Mouse (Mus musculus): ENCODE measurements around the gene Mei4. TPM values are rescaled to one million over a fixed set of nuclear protein-coding genes. Genes with fewer than 3 reads are reported as not detected.

Gene Mei4
- polyA plus RNA-seq (2016; fragmentation: Nextera tagmentation; extraction: Ambion mirVana) = 0.77 and 1.1 TPM in 2 replicates

- H3K36me3 ChIP-seq (replicated peaks) = no peaks in the 10 kb centered on the region
- H3K27ac ChIP-seq = no peak within 1 kb of the TSS
- H3K4me2 ChIP-seq = peak within 1 kb of the TSS; percentile 69
- peaks cover 7% of the 10 kb centered on the region for H3K27me3 ChIP-seq
- peaks cover 4% of the 10 kb centered on the region; the same call in 1 of the 2 replicates for H3K4me1 ChIP-seq
- peak; percentile 98 for ATAC-seq (ENCODE audit: low FRiP score)
- H3K9me3 ChIP-seq = no peaks in the 10 kb centered on the region
- peak within 1 kb of the TSS; percentile 47 for H3K9ac ChIP-seq
- WGBS = 4% methylated on average over 32 of the region's 32 CpGs
- H3K4me3 ChIP-seq (replicated peaks) = peak within 1 kb of the TSS; percentile 54
Measured at GRCm38 (mm10) chr9:81863181-81863887, at the start of gene Mei4. Mei4 (plus strand) TSS chr9:81863670.

GRCm38 (mm10) chr9:81819715-81820373 lies 43.6 kb upstream of the Mei4 start:
- no peak overlapping the region for H3K4me3 ChIP-seq (replicated peaks)
- no peaks in the 10 kb centered on the region for H3K4me1 ChIP-seq
- no peaks in the 10 kb centered on the region for H3K27me3 ChIP-seq
- no peak overlapping the region for H3K4me2 ChIP-seq
- no peak overlapping the region for H3K9ac ChIP-seq
- no peaks in the 10 kb centered on the region for H3K9me3 ChIP-seq
- no peak overlapping the region for H3K27ac ChIP-seq
- no peak for ATAC-seq (ENCODE audit: low FRiP score)
- H3K36me3 ChIP-seq (replicated peaks) = no peaks in the 10 kb centered on the region
- WGBS = 88% methylated on average over 1 of the region's 1 CpGs

GRCm38 (mm10) chr9:81827560-81827959 lies 35.9 kb upstream of the Mei4 start:
- H3K9ac ChIP-seq = no peak overlapping the region
- no peaks in the 10 kb centered on the region for H3K4me1 ChIP-seq
- 93% methylated on average over 2 of the region's 2 CpGs for WGBS
- no peak overlapping the region for H3K27ac ChIP-seq
- no peak overlapping the region for H3K4me2 ChIP-seq
- H3K9me3 ChIP-seq = no peaks in the 10 kb centered on the region
- H3K27me3 ChIP-seq = no peaks in the 10 kb centered on the region
- H3K36me3 ChIP-seq (replicated peaks) = no peaks in the 10 kb centered on the region
- no peak overlapping the region for H3K4me3 ChIP-seq (replicated peaks)
- ATAC-seq (ENCODE audit: low FRiP score) = no peak

- ATAC-seq (ENCODE audit: low FRiP score) = no peak
- Histone ChIP-seq H3K27ac (no peak overlapping the region), H3K9me3 (no peaks in the 10 kb centered on the region), H3K9ac (no peak overlapping the region), H3K4me3 (replicated peaks) (no peak overlapping the region), H3K4me2 (no peak overlapping the region), H3K36me3 (replicated peaks) (no peaks in the 10 kb centered on the region), H3K27me3 (no peaks in the 10 kb centered on the region), H3K4me1 (no peaks in the 10 kb centered on the region)
Measured at GRCm38 (mm10) chr9:81834056-81834455, 29.4 kb upstream of the Mei4 start.

GRCm38 (mm10) chr9:81858861-81859260 lies 4.6 kb upstream of the Mei4 start:
- ATAC-seq (ENCODE audit: low FRiP score) = no peak
- Histone ChIP-seq H3K4me3 (replicated peaks) (no peak overlapping the region), H3K27ac (no peak overlapping the region), H3K4me2 (no peak overlapping the region), H3K4me1 (peaks cover 3% of the 10 kb centered on the region; the same call in 1 of the 2 replicates), H3K36me3 (replicated peaks) (no peaks in the 10 kb centered on the region), H3K9ac (no peak overlapping the region), H3K27me3 (peaks cover 7% of the 10 kb centered on the region), H3K9me3 (no peaks in the 10 kb centered on the region)
- 36% methylated on average over 1 of the region's 1 CpGs for WGBS

- Histone ChIP-seq H3K27me3 (peaks cover 7% of the 10 kb centered on the region), H3K9me3 (no peaks in the 10 kb centered on the region), H3K4me1 (peaks cover 4% of the 10 kb centered on the region; the same call in 1 of the 2 replicates), H3K9ac (peak overlapping the region; percentile 47), H3K4me2 (peak overlapping the region; percentile 69), H3K27ac (no peak overlapping the region), H3K4me3 (replicated peaks) (peak overlapping the region; percentile 54), H3K36me3 (replicated peaks) (no peaks in the 10 kb centered on the region)
- WGBS = 26% methylated on average over 13 of the region's 13 CpGs
- ATAC-seq (ENCODE audit: low FRiP score) = no peak
Measured at GRCm38 (mm10) chr9:81863888-81864234, 391 bp downstream of the Mei4 start.

- Histone ChIP-seq H3K4me2 (no peak overlapping the region), H3K36me3 (replicated peaks) (no peaks in the 10 kb centered on the region), H3K4me1 (peaks cover 4% of the 10 kb centered on the region; the same call in 1 of the 2 replicates), H3K27me3 (peaks cover 7% of the 10 kb centered on the region), H3K27ac (no peak overlapping the region), H3K9ac (no peak overlapping the region), H3K4me3 (replicated peaks) (no peak overlapping the region), H3K9me3 (no peaks in the 10 kb centered on the region)
- WGBS = 80% methylated on average over 2 of the region's 2 CpGs
- no peak for ATAC-seq (ENCODE audit: low FRiP score)
Measured at GRCm38 (mm10) chr9:81866032-81866431, 2.6 kb downstream of the Mei4 start.

GRCm38 (mm10) chr9:81921456-81921855 lies 58.0 kb downstream of the Mei4 start:
- H3K4me1 ChIP-seq = no peaks in the 10 kb centered on the region
- H3K36me3 ChIP-seq (replicated peaks) = no peaks in the 10 kb centered on the region
- no peaks in the 10 kb centered on the region for H3K9me3 ChIP-seq
- H3K4me2 ChIP-seq = no peak overlapping the region
- no peaks in the 10 kb centered on the region for H3K27me3 ChIP-seq
- 81% methylated on average over 1 of the region's 1 CpGs for WGBS
- no peak for ATAC-seq (ENCODE audit: low FRiP score)
- H3K9ac ChIP-seq = no peak overlapping the region
- H3K27ac ChIP-seq = no peak overlapping the region
- no peak overlapping the region for H3K4me3 ChIP-seq (replicated peaks)

GRCm38 (mm10) chr9:81924744-81925143 lies 61.3 kb downstream of the Mei4 start:
- no peaks in the 10 kb centered on the region for H3K27me3 ChIP-seq
- no peak overlapping the region for H3K27ac ChIP-seq
- H3K4me1 ChIP-seq = no peaks in the 10 kb centered on the region
- H3K9me3 ChIP-seq = no peaks in the 10 kb centered on the region
- H3K4me3 ChIP-seq (replicated peaks) = no peak overlapping the region
- H3K4me2 ChIP-seq = no peak overlapping the region
- no peaks in the 10 kb centered on the region for H3K36me3 ChIP-seq (replicated peaks)
- no peak overlapping the region for H3K9ac ChIP-seq
- ATAC-seq (ENCODE audit: low FRiP score) = no peak

GRCm38 (mm10) chr9:81940533-81940932 lies 77.1 kb downstream of the Mei4 start:
- H3K36me3 ChIP-seq (replicated peaks) = no peaks in the 10 kb centered on the region
- no peaks in the 10 kb centered on the region for H3K4me1 ChIP-seq
- H3K27ac ChIP-seq = no peak overlapping the region
- ATAC-seq (ENCODE audit: low FRiP score) = no peak
- H3K4me2 ChIP-seq = no peak overlapping the region
- WGBS = 91% methylated on average over 4 of the region's 4 CpGs
- H3K27me3 ChIP-seq = no peaks in the 10 kb centered on the region
- no peak overlapping the region for H3K9ac ChIP-seq
- H3K4me3 ChIP-seq (replicated peaks) = no peak overlapping the region
- H3K9me3 ChIP-seq = no peaks in the 10 kb centered on the region

- H3K9ac ChIP-seq = no peak overlapping the region
- H3K36me3 ChIP-seq (replicated peaks) = no peaks in the 10 kb centered on the region
- no peak overlapping the region for H3K4me2 ChIP-seq
- H3K4me1 ChIP-seq = no peaks in the 10 kb centered on the region
- H3K9me3 ChIP-seq = no peaks in the 10 kb centered on the region
- ATAC-seq (ENCODE audit: low FRiP score) = no peak
- H3K4me3 ChIP-seq (replicated peaks) = no peak overlapping the region
- WGBS = 87% methylated on average over 6 of the region's 6 CpGs
- H3K27ac ChIP-seq = no peak overlapping the region
- no peaks in the 10 kb centered on the region for H3K27me3 ChIP-seq
Measured at GRCm38 (mm10) chr9:81945624-81946023, 82.2 kb downstream of the Mei4 start.

- Histone ChIP-seq H3K9ac (no peak overlapping the region), H3K27me3 (no peaks in the 10 kb centered on the region), H3K4me1 (no peaks in the 10 kb centered on the region), H3K4me3 (replicated peaks) (no peak overlapping the region), H3K9me3 (no peaks in the 10 kb centered on the region), H3K4me2 (no peak overlapping the region), H3K36me3 (replicated peaks) (no peaks in the 10 kb centered on the region), H3K27ac (no peak overlapping the region)
- WGBS = 87% methylated on average over 3 of the region's 3 CpGs
- ATAC-seq (ENCODE audit: low FRiP score) = no peak
Measured at GRCm38 (mm10) chr9:81956858-81957257, 93.4 kb downstream of the Mei4 start.

- no peak for ATAC-seq (ENCODE audit: low FRiP score)
Measured at GRCm38 (mm10) chr9:81957842-81958241, 94.4 kb downstream of the Mei4 start.

More at GRCm38 (mm10) chr9:81957842-81958241, 94.4 kb downstream of the Mei4 start:
- Histone ChIP-seq H3K36me3 (replicated peaks) (no peaks in the 10 kb centered on the region), H3K27me3 (no peaks in the 10 kb centered on the region), H3K9ac (no peak overlapping the region), H3K4me2 (no peak overlapping the region), H3K27ac (no peak overlapping the region), H3K9me3 (no peaks in the 10 kb centered on the region), H3K4me1 (no peaks in the 10 kb centered on the region), H3K4me3 (replicated peaks) (no peak overlapping the region)
- WGBS = 83% methylated on average over 2 of the region's 2 CpGs
